ENCODE assay signal across 8 mouse cellular contexts in genomic region chr14:122957941-122958340, GRCm38 (mm10). TPM values are rescaled to one million over a fixed set of nuclear protein-coding genes. Genes with fewer than 3 reads are reported as not detected.
DNase-seq lines count a peak whose midpoint lies in the region; ATAC-seq lines count a peak whose summit lies in the region.
"Had no signal": no experiment of that assay in that cellular context is flagged by ENCODE, and none has a peak within 500 bp of the region (broad histone marks: within the 10 kb centered on the region; RNA-seq: fewer than 3 reads in every experiment).

No protein-coding gene starts in this region.

- H3K9ac ChIP-seq in midbrain, embryonic 14.5 days (replicated peaks; ENCODE audit: low read length): no peak overlapping the region
- H3K9ac ChIP-seq: heart, embryonic 13.5 days had no signal

- H3K4me2 ChIP-seq in midbrain, embryonic 14.5 days (ENCODE audit: low read length): no peak overlapping the region
- H3K4me2 ChIP-seq: heart, embryonic 13.5 days had no signal

- WGBS in midbrain, embryonic 14.5 days: 83% methylated on average over 8 of the region's 8 CpGs

- H3K27ac ChIP-seq in midbrain, embryonic 14.5 days (replicated peaks; ENCODE audit: low read depth, low read length): no peak overlapping the region
- H3K27ac ChIP-seq: heart, embryonic 13.5 days had no signal

- no peaks in the 10 kb centered on the region for H3K4me1 ChIP-seq in midbrain, embryonic 14.5 days (ENCODE audit: control insufficient read depth, insufficient read depth, low read length)
- H3K4me1 ChIP-seq: heart, embryonic 13.5 days had no signal

- H3K9me3 ChIP-seq in midbrain, embryonic 14.5 days (ENCODE audit: control insufficient read depth, low read length): no peaks in the 10 kb centered on the region
- H3K9me3 ChIP-seq: heart, embryonic 13.5 days had no signal

- no peak overlapping the region for H3K4me3 ChIP-seq in midbrain, embryonic 14.5 days (replicated peaks; ENCODE audit: low read depth, low read length)
- H3K4me3 ChIP-seq: heart, embryonic 13.5 days had no signal

- peak; percentile 79 for DNase-seq in brain, embryonic 18.5 days (ENCODE audit: low read depth, low spot score)
- peak; percentile 98 for DNase-seq in cerebellum, adult 9-10 months
- peak; percentile 21 to 65 for DNase-seq in gastrocnemius, postnatal 4 days (ENCODE audit: low spot score in 2 of 2)
- DNase-seq in midbrain, embryonic 14.5 days: peak; percentile 67
- no peak for DNase-seq in kidney, postnatal 36 days
- DNase-seq in urinary bladder, postnatal 36 days (ENCODE audit: low spot score in 2 of 2): no peak
- DNase-seq in yolk sac, embryonic 10.5 days (ENCODE audit: low spot score): no peak

- peaks cover 15% of the 10 kb centered on the region; the same call in 1 of the 2 replicates for H3K36me3 ChIP-seq in midbrain, embryonic 14.5 days (ENCODE audit: control insufficient read depth, insufficient read depth, low read length)

- H3K27me3 ChIP-seq in midbrain, embryonic 14.5 days (ENCODE audit: control insufficient read depth, insufficient read depth, low read length): no peaks in the 10 kb centered on the region
- H3K27me3 ChIP-seq: heart, embryonic 13.5 days had no signal

- ATAC-seq in midbrain, embryonic 14.5 days (ENCODE audit: low FRiP score, low TSS enrichment): peak; percentile 82

RNA-seq across cellular contexts. Expression of gene Tmtc4, which starts 25.9 kb away (rescaled TPM):
- total RNA-seq in gastrocnemius, postnatal 4 days (2021): 10 to 100 TPM; 17.1 to 17.8 TPM
- 45.7 and 61.8 TPM in 2 replicates for polyA plus RNA-seq in midbrain, embryonic 14.5 days (2014; fragmentation: Nextera tagmentation; extraction: Ambion mirVana)

RNA-seq across cellular contexts. Expression of gene Ggact, which starts 44.4 kb away (rescaled TPM):
- total RNA-seq in gastrocnemius, postnatal 4 days (2021): 1 to 10 TPM; 7.5 to 9.4 TPM
- 5.2 and 5.4 TPM in 2 replicates for polyA plus RNA-seq in midbrain, embryonic 14.5 days (2014; fragmentation: Nextera tagmentation; extraction: Ambion mirVana)

Comparison
In these comparisons a context has a peak if more than half of its experiments do, and no peak if none do; other contexts are left out.
1. DNase-seq: peak in brain, embryonic 18.5 days (single experiment), cerebellum, adult 9-10 months (single experiment), gastrocnemius, postnatal 4 days (2 of 2) and midbrain, embryonic 14.5 days (single experiment); none in kidney, postnatal 36 days (0 of 2), urinary bladder, postnatal 36 days (0 of 2) and yolk sac, embryonic 10.5 days (single experiment).